Mouse (Mus musculus): ENCODE data around the gene Haus2.

- TF ChIP-seq CTCF (IDR thresholded peaks at IDR 0.05; ENCODE audit: low read depth), result no peak
- TF ChIP-seq EP300 (IDR thresholded peaks at IDR 0.05; ENCODE audit: low read depth), result no peak
Measured at GRCm38 (mm10) chr2:120622920-120623319, 13.7 kb downstream of the Haus2 start.

Data from liver, embryonic 14.5 days (tissue).